Mouse (Mus musculus): ENCODE data around the gene C2cd4d.

The C2cd4d gene

GRCm38 (mm10) chr3:94377028-94377923 is 15.0 kb downstream of the C2cd4d start:
- peak; percentile 31 for DNase-seq (ENCODE audit: low read depth, low spot score)

DNA sequence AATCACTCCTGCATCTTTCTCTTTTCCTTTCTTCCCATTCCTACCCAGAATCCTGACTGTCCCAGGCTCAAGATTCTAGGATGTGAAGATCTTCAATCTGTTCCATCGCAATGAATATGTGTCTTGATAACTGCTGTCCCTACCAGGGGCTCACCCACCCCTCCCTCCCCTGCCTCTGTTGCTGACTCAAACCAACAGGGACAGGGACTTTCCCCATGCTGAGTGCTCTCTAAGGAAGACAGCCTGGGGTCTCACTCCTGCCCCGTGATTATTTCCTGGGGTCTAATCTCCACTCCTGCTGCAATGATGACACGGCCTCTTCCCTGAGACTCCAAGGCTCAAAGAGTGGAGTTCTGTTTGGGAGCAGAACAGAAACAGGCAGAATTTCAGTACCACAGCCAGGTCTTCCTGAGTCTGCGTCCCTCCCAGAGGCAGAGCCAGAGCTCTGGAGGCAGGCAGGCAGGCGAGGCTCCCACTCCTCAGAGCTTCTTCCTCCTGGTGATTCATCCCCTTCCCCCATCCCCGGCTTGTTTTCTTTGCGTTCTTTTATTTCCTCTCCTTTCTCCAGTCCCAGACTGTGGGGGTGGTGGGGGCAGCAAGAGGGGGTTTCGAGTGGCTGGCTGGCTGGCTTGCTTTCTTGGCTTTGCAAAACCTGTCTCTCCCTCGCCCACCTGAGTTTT is 17.7 kb downstream of the C2cd4d start:
- peak; percentile 45 for DNase-seq (ENCODE audit: low read depth, low spot score)

GRCm38 (mm10) chr3:94382308-94382707 is 20.1 kb downstream of the C2cd4d start:
- no peak for DNase-seq (ENCODE audit: low read depth, low spot score)

- no peak for DNase-seq (ENCODE audit: low read depth, low spot score)
Observed at GRCm38 (mm10) chr3:94383476-94383875, 21.2 kb downstream of the C2cd4d start.

DNA sequence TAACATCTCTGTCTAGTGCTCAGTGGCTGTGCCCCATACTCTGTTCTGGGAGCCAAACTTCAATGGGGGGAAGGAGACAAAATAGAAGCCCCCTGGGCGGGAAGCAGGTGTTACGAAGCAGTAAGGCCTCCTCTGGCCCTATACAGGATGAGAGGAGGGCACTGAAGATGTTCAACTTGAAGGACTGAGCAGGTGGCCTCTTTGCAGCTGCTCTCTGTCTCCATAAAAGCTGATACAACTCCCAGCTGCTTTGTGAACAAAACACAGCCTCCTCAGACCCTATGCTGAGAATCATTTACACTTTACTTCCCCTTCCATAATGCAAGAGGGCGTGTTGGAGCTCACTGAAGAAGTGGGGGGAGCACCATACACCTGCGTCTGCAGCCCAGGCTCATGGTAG is 24.4 kb downstream of the C2cd4d start:
- DNase-seq (ENCODE audit: low read depth, low spot score) = no peak

DNA sequence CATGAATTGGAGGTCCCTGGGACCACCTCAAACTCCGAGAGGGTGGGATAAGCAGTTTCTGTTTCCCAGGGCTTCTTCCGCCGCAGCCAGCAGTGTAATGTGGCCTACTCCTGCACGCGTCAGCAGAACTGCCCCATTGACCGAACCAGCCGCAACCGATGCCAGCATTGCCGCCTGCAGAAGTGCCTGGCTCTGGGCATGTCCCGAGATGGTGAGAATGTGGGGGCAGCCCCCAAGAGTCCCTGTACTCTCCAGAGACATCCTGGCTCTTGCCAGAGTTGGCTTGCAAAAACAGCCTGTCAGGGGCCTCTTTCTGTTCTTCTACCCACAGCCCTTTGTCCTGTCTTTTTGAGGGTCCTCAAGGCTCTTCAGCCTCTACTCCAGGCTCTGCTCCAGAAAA is 25.2 kb downstream of the C2cd4d start:
- DNase-seq (ENCODE audit: low read depth, low spot score) = no peak

DNA sequence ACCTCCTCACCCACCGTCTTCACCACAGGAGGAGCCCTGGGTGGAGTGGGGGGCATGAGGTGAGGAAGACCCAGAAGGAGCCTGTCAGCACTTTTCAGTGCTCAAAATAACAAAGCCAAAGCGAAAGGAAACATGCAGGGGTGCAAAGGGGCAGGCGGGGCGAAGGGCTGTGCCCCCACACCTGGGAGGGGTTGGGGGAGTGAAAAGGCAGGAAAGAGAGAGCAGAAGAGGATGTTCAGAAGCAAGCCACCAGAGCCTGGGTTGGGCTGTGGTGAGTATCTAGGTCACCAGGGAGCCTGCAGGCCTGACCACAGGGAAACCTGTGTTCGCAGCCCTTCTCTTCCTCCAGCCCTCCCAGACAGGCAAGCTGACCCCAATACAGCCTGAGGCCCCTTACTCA is 25.8 kb downstream of the C2cd4d start:
- peak; percentile 54 for DNase-seq (ENCODE audit: low read depth, low spot score)

GRCm38 (mm10) chr3:94389420-94389819 is 27.2 kb downstream of the C2cd4d start:
- DNase-seq (ENCODE audit: low read depth, low spot score) = no peak

- no peak for DNase-seq (ENCODE audit: low read depth, low spot score)
Observed at GRCm38 (mm10) chr3:94391001-94391400, 28.8 kb downstream of the C2cd4d start.

- DNase-seq (ENCODE audit: low read depth, low spot score) = no peak
Observed at GRCm38 (mm10) chr3:94392128-94392527, 29.9 kb downstream of the C2cd4d start.

GRCm38 (mm10) chr3:94393049-94393448 is 30.8 kb downstream of the C2cd4d start:
- DNase-seq (ENCODE audit: low read depth, low spot score) = no peak

- no peak for DNase-seq (ENCODE audit: low read depth, low spot score)
Observed at GRCm38 (mm10) chr3:94396336-94396735, 34.1 kb downstream of the C2cd4d start.

DNA sequence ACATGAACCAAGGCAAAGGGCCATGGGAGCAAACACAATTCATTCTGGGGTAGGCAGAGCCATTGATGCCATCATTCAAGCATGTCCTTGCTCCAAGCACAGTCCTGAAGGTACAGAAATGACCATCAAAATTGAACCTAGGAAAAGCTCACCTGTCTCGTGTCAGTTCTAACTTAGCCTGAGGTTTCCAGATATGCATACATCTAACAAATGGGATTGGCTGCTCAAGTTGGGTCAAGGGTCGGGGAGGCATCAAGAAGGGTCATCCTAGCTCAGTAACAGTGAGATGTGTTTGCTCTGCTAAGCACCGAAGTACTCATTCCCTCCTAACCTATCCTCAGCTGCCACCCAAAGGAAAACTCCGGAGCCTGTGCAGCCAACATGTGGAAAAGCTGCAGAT is 34.6 kb downstream of the C2cd4d start:
- no peak for DNase-seq (ENCODE audit: low read depth, low spot score)

DNA sequence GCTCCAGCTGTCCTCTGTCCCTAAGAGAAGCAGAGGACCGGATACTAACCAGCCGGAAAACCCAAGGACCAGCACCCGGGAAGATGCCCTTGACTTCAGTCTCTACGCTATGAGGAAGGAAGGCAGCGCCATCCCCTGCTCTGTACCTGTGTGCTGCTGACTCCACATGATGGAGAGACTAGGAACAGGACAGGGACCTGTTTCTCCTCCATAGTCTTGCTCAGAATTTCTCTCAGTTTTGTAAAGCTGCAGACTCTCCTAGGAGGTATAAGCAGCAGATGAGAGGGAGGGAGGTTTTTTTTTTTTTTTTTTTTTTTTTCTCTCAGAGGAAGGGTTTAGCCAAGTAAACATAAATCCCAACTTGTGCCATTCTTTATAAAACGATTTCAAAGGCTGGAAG is 36.0 kb downstream of the C2cd4d start, which contains the start of gene Lingo4:
TSS of gene Lingo4 (plus strand) at position 301 of the 400 bp plus-strand sequence.
- no peak for DNase-seq (ENCODE audit: low read depth, low spot score)

- DNase-seq (ENCODE audit: low read depth, low spot score) = no peak
Observed at GRCm38 (mm10) chr3:94398943-94399481, 36.8 kb downstream of the C2cd4d start.

DNA sequence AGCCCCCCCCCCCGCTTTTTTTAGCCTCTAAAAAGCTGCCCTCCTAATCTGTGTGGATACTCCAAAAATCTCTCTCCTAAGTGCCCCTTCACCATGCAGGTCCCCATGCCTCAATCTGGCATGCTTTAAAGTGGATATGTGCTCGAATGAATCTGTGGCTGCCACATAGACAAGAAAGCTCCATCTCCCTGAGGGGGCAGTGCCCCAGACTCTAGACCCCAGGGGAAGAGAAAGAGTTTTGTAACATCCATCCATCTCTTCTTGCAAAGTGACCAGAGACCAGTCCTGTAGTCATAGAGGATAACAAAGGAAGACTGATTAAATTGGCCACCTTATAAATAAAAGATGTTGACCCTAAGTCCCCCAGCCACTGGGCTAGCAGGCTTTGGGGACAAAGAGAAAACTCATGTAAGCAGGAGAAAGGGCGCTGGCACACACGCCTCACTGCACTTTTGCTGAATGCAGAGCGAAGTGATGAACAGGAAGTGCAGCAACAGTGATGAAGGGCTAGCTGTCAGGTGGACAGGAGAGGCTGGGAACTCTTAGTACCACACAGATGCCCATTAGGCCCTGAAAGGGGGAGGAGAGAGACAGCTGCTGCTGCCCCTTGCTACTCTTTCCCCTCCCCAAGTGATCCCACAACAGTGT is 37.5 kb downstream of the C2cd4d start:
- DNase-seq (ENCODE audit: low read depth, low spot score) = no peak

DNA sequence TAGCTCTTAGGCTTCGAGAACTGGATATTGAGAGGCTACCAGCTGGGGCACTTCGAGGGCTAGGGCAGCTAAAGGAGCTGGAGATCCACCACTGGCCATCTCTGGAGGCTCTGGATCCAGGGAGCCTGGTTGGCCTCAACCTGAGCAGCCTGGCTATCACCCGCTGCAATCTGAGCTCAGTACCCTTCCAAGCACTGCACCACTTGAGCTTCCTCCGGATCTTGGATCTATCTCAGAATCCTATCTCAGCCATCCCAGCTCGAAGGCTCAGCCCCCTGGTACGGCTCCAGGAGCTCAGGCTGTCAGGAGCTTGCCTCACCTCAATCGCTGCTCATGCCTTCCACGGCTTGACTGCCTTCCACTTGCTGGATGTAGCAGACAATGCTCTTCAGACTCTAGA is 40.2 kb downstream of the C2cd4d start:
- no peak for DNase-seq (ENCODE audit: low read depth, low spot score)

DNA sequence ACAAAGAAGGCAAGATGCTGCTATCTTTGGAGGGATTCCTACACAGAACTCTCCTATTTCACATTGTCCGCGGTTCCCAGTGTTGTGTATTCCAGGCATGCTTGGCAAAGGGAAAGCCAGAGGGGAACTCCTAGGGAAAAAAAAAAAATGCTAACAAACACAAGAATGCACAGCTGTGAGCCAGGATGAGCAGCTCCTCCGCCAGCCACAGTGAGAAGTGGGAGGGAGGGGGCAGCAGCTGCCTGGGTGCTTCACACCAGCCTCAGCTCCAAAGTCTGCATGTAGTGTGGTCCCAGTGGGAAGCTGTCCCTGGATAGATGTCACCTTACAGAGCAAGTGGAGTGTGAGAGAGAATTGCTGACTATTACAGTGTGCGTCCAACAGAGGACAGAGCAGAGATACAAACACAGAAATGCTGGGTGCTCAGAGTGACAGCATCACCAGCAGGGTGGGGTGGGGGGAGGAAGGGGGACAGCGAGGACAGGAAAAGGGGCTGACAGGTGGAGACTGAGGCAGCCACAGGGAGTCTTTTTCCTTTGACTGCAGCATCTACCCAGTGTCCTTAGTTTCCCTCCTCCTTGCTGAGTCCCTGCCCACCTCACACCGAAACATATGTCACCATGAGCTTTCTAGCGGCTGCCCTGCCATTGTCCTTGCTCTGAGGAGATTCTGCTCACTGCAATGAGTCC is 42.3 kb downstream of the C2cd4d start:
- no peak for DNase-seq (ENCODE audit: low read depth, low spot score)

- DNase-seq (ENCODE audit: low read depth, low spot score) = no peak
Observed at GRCm38 (mm10) chr3:94405561-94405960, 43.3 kb downstream of the C2cd4d start.

GRCm38 (mm10) chr3:94412530-94412929 is 50.3 kb downstream of the C2cd4d start:
- DNase-seq (ENCODE audit: low read depth, low spot score) = peak; percentile 72

GRCm38 (mm10) chr3:94413031-94413679 is 50.9 kb downstream of the C2cd4d start, which contains the start of gene Tdrkh:
Tdrkh (plus strand) TSS chr3:94413273.
- DNase-seq (ENCODE audit: low read depth, low spot score) = peak; percentile 98
